ENCODE assay signal across 8 mouse cellular contexts in genomic region chr13:30750461-30751303, GRCm38 (mm10). TPM values are rescaled to one million over a fixed set of nuclear protein-coding genes. Genes with fewer than 3 reads are reported as not detected.
DNase-seq lines count a peak whose midpoint lies in the region; ATAC-seq and TF ChIP-seq lines count a peak whose summit lies in the region.

No protein-coding gene starts in this region.

- TF ChIP-seq CTCF in liver, adult 2 months (IDR thresholded peaks at IDR 0.05; ENCODE audit: low read depth, low read length) = no peak
- TF ChIP-seq CTCF in brain, embryonic 14.5 days (IDR thresholded peaks at IDR 0.05; ENCODE audit: borderline replicate concordance, extremely low read depth, insufficient read depth, insufficient read length) = no peak
- TF ChIP-seq CTCF in forebrain, postnatal 0 days (IDR thresholded peaks at IDR 0.05; ENCODE audit: low read depth) = no peak

- no peak overlapping the region for H3K9ac ChIP-seq in liver, adult 2 months (ENCODE audit: low read depth, low read length)
- no peak overlapping the region for H3K9ac ChIP-seq in forebrain, postnatal 0 days
- no peak overlapping the region for H3K9ac ChIP-seq in liver, embryonic 13.5 days
- no peak overlapping the region for H3K9ac ChIP-seq in stomach, embryonic 15.5 days

- intact Hi-C loops in left cerebral cortex, postnatal 10 days (cut with DNase I) = no loop called here

- no peak for DNase-seq in liver, adult 2 months (ENCODE audit: extremely low read depth, low read depth, low spot score)
- DNase-seq in liver = no peak
- DNase-seq in brain, embryonic 14.5 days (ENCODE audit: low read depth) = peak; percentile 35
- DNase-seq in forebrain, postnatal 0 days = no peak
- no peak for DNase-seq in liver, embryonic 13.5 days
- no peak for DNase-seq in frontal cortex, postnatal 14 days (ENCODE audit: low spot score in 2 of 2)
- DNase-seq in left cerebral cortex, postnatal 10 days (ENCODE audit: extremely low spot score in 1 of 2, low spot score in 2 of 2) = no peak

- TF ChIP-seq POLR2A in liver, adult 2 months (IDR thresholded peaks at IDR 0.05; ENCODE audit: extremely low read depth, insufficient read depth, low read length) = no peak
- no peak for TF ChIP-seq POLR2A in brain, embryonic 14.5 days (IDR thresholded peaks at IDR 0.05; ENCODE audit: borderline replicate concordance, extremely low read depth, insufficient read depth, insufficient read length, poor library complexity, severe bottlenecking)

- no peaks in the 10 kb centered on the region for H3K79me2 ChIP-seq in liver, adult 2 months (ENCODE audit: control insufficient read depth, insufficient read depth, low read length)

- H3K27ac ChIP-seq in liver, adult 2 months (replicated peaks; ENCODE audit: insufficient read depth, low read depth, low read length) = no peak overlapping the region
- no peak overlapping the region for H3K27ac ChIP-seq in forebrain, postnatal 0 days (ENCODE audit: low read depth, low read length)
- no peak overlapping the region for H3K27ac ChIP-seq in liver, embryonic 13.5 days
- H3K27ac ChIP-seq in stomach, embryonic 15.5 days = no peak overlapping the region

- H3K36me3 ChIP-seq in liver, adult 2 months (ENCODE audit: control insufficient read depth, insufficient read depth, low read length) = no peaks in the 10 kb centered on the region
- H3K36me3 ChIP-seq in forebrain, postnatal 0 days (ENCODE audit: insufficient read depth) = no peaks in the 10 kb centered on the region
- no peaks in the 10 kb centered on the region for H3K36me3 ChIP-seq in liver, embryonic 13.5 days
- H3K36me3 ChIP-seq in stomach, embryonic 15.5 days = no peaks in the 10 kb centered on the region

- H3K4me3 ChIP-seq in liver, adult 2 months (ENCODE audit: insufficient read depth, low read depth, low read length) = peak overlapping the region; percentile 45; the same call in 1 of the 2 replicates
- H3K4me3 ChIP-seq in forebrain, postnatal 0 days (ENCODE audit: low read depth, low read length) = peak overlapping the region; percentile 37
- no peak overlapping the region; the same call in 1 of the 2 replicates for H3K4me3 ChIP-seq in liver, embryonic 13.5 days (replicated peaks)
- peak overlapping the region; percentile 31 for H3K4me3 ChIP-seq in stomach, embryonic 15.5 days (replicated peaks)

- 6% methylated on average over 33 of the region's 33 CpGs for WGBS in liver, adult 2 months
- WGBS in forebrain, postnatal 0 days = 3% methylated on average over 33 of the region's 33 CpGs
- 3% methylated on average over 33 of the region's 33 CpGs for WGBS in liver, embryonic 13.5 days (ENCODE audit: insufficient replicate concordance)
- WGBS in stomach, embryonic 15.5 days = 3% methylated on average over 33 of the region's 33 CpGs

- ATAC-seq in forebrain, postnatal 0 days = 0 out of 2 replicates have a peak, but pooled peaks have one; percentile 21
- no peak for ATAC-seq in liver, embryonic 13.5 days (ENCODE audit: low read depth)
- ATAC-seq in stomach, embryonic 15.5 days (ENCODE audit: insufficient read depth, low FRiP score, low read depth) = no peak

- no peaks in the 10 kb centered on the region for H3K9me3 ChIP-seq in forebrain, postnatal 0 days (ENCODE audit: low read length)
- H3K9me3 ChIP-seq in liver, embryonic 13.5 days (replicated peaks) = no peaks in the 10 kb centered on the region
- no peaks in the 10 kb centered on the region for H3K9me3 ChIP-seq in stomach, embryonic 15.5 days

- H3K4me1 ChIP-seq in liver, adult 2 months (ENCODE audit: control insufficient read depth, insufficient read depth, low read length) = 0 out of 2 replicates have a peak, but pooled peaks cover 5% of the 10 kb centered on the region
- H3K4me1 ChIP-seq in forebrain, postnatal 0 days (ENCODE audit: insufficient read depth) = peaks cover 10% of the 10 kb centered on the region; the same call in 1 of the 2 replicates
- peaks cover 10% of the 10 kb centered on the region for H3K4me1 ChIP-seq in liver, embryonic 13.5 days (replicated peaks)
- H3K4me1 ChIP-seq in stomach, embryonic 15.5 days = peaks cover 19% of the 10 kb centered on the region

- peak overlapping the region; percentile 71 for H3K4me2 ChIP-seq in forebrain, postnatal 0 days (ENCODE audit: low read depth)
- peak overlapping the region; percentile 26 for H3K4me2 ChIP-seq in liver, embryonic 13.5 days
- H3K4me2 ChIP-seq in stomach, embryonic 15.5 days = peak overlapping the region; percentile 83

- H3K27me3 ChIP-seq in liver, adult 2 months (ENCODE audit: control insufficient read depth, insufficient read depth, low read length) = peaks cover 3% of the 10 kb centered on the region; the same call in 1 of the 2 replicates
- H3K27me3 ChIP-seq in forebrain, postnatal 0 days (ENCODE audit: insufficient read depth, low read length) = peaks cover 53% of the 10 kb centered on the region
- peaks cover 58% of the 10 kb centered on the region for H3K27me3 ChIP-seq in liver, embryonic 13.5 days
- peaks cover 39% of the 10 kb centered on the region for H3K27me3 ChIP-seq in stomach, embryonic 15.5 days (replicated peaks)

RNA-seq across cellular contexts. Expression of gene Irf4, which starts 1.7 kb away (rescaled TPM):
- total RNA-seq in liver, adult 2 months (2014; rRNA removed) = 0.28 and 0.74 TPM in 2 replicates
- 0.11 and 0.27 TPM in 2 replicates for polyA plus RNA-seq in liver, adult 2 months (2012; rRNA removed)
- polyA plus RNA-seq in brain, embryonic 14.5 days (2012; rRNA removed) = 0.05 and 0.06 TPM in 2 replicates
- 0.15 and 0.38 TPM in 2 replicates for total RNA-seq in forebrain, postnatal 0 days (2014; rRNA removed)
- polyA plus RNA-seq in forebrain, postnatal 0 days (2015; fragmentation: Nextera tagmentation; extraction: Ambion mirVana) = 0.02 and 0.04 TPM in 2 replicates
- polyA plus RNA-seq in liver, embryonic 13.5 days (2015; fragmentation: Nextera tagmentation; extraction: Ambion mirVana) = 0.02 and 0.06 TPM in 2 replicates
- polyA plus RNA-seq in stomach, embryonic 15.5 days (2015; fragmentation: Nextera tagmentation; extraction: Ambion mirVana) = 0.06 and 0.09 TPM in 2 replicates
- under 1 TPM in 1 of 2 experiments, not detected in 1; 0.16 TPM for total RNA-seq in left cerebral cortex, postnatal 10 days (2021)

Comparison
In these comparisons a context has a peak if more than half of its experiments do, and no peak if none do; other contexts are left out.
1. H3K4me2 ChIP-seq: peak in every context shown above with its lines; median percentile 83 in stomach, embryonic 15.5 days; 71 in forebrain, postnatal 0 days; 26 in liver, embryonic 13.5 days.